21 mouse cellular contexts compared by ENCODE assay signal in the genomic region with DNA sequence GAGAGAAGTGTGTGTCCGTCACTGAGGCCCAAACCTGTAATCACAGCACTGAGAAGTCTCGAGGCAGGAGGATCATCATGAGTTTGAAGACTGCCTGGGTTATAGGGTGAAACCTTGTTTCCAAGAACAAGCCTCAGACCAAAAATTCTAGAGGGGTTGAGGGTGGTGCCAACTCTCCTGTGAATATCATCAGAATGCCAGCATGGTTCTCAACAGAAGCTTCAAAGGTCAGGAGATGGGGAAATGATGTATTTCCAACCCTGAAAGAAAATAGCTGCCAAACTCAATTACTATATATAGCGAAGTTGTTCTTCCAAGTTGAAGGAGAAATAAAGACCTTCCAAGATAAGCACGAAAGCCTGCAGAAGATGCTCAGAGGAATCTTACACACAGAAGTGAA. TPM values are rescaled to one million over a fixed set of nuclear protein-coding genes. Genes with fewer than 3 reads are reported as not detected.
DNase-seq lines count a peak whose midpoint lies in the region; ATAC-seq and TF ChIP-seq lines count a peak whose summit lies in the region.
"Had no signal": no experiment of that assay in that cellular context is flagged by ENCODE, and none has a peak within 500 bp of the region (broad histone marks: within the 10 kb centered on the region; RNA-seq: fewer than 3 reads in every experiment).

No protein-coding gene starts in this region.

- no peaks in the 10 kb centered on the region for H3K27me3 ChIP-seq in heart, adult 2 months (ENCODE audit: control insufficient read depth, insufficient read depth, low read length)
- H3K27me3 ChIP-seq: heart, embryonic 15.5 days; hindbrain, embryonic 15.5 days had no signal

- intact Hi-C loops in heart, adult 2 months (cut with DNase I): no loop called here
- intact Hi-C loops in heart, postnatal 14 days (cut with DNase I): no loop called here

- WGBS in heart, adult 2 months: 41% methylated on average over 4 of the region's 4 CpGs

- peaks cover 7% of the 10 kb centered on the region for H3K4me1 ChIP-seq in heart, adult 2 months (ENCODE audit: control insufficient read depth, insufficient read depth, low read length)
- H3K4me1 ChIP-seq: heart, embryonic 15.5 days had no signal

- no peak for TF ChIP-seq EP300 in heart, adult 2 months (IDR thresholded peaks at IDR 0.05; ENCODE audit: insufficient read depth, low read depth, low read length)

- peak; percentile 39 for DNase-seq in cerebellum, adult 8-10 months
- no peak for DNase-seq in cerebellum, adult 9-11 months
- DNase-seq in frontal cortex, postnatal 10 days (ENCODE audit: low spot score in 2 of 2): no peak
- no peak for DNase-seq in heart, adult 2 months
- DNase-seq in heart, postnatal 14 days: no peak
- no peak for DNase-seq in natural killer cell, adult 2 months (ENCODE audit: low spot score in 2 of 2)
- DNase-seq: adrenal gland, adult 8-10 months; adrenal gland, postnatal 25 days; gastrocnemius, postnatal 36 days; kidney, adult 2 months had no signal

- peak overlapping the region; percentile 40 for H3K27ac ChIP-seq in heart, adult 2 months
- H3K27ac ChIP-seq: forebrain, embryonic 10.5 days; heart, embryonic 15.5 days; hindbrain, embryonic 12.5 days; hindbrain, embryonic 15.5 days; kidney, postnatal 0 days had no signal

- no peaks in the 10 kb centered on the region for H3K79me2 ChIP-seq in heart, adult 2 months (replicated peaks; ENCODE audit: control insufficient read depth, insufficient read depth, low read length)

- no peak overlapping the region for H3K9ac ChIP-seq in heart, adult 2 months (ENCODE audit: low read depth, low read length)
- H3K9ac ChIP-seq: heart, embryonic 12.5 days; heart, embryonic 15.5 days; hindbrain, embryonic 12.5 days; hindbrain, embryonic 15.5 days had no signal

- H3K36me3 ChIP-seq in heart, adult 2 months (ENCODE audit: control insufficient read depth, insufficient read depth, low read length): peaks cover 5% of the 10 kb centered on the region
- H3K36me3 ChIP-seq: forebrain, embryonic 10.5 days; heart, embryonic 12.5 days; heart, embryonic 15.5 days; hindbrain, embryonic 12.5 days; hindbrain, embryonic 15.5 days had no signal

- TF ChIP-seq POLR2A in heart, adult 2 months (IDR thresholded peaks at IDR 0.05; ENCODE audit: insufficient read depth, low read depth, low read length): no peak

- TF ChIP-seq CTCF in heart, adult 2 months (IDR thresholded peaks at IDR 0.05): no peak

- no peak overlapping the region for H3K4me3 ChIP-seq in heart, adult 2 months
- H3K4me3 ChIP-seq: forebrain, embryonic 10.5 days; heart, embryonic 12.5 days; heart, embryonic 15.5 days; hindbrain, embryonic 12.5 days; hindbrain, embryonic 15.5 days had no signal

- ATAC-seq in frontal cortex, adult (ENCODE audit: low TSS enrichment): peak; percentile 9; the same call in 1 of the 2 replicates
- ATAC-seq: CD4-positive, CD25-positive, alpha-beta regulatory T cell, adult 4 months; forebrain, embryonic 14.5 days; intestine, postnatal 0 days had no signal

RNA-seq across cellular contexts. Expression of a gene that starts 42.9 kb away (rescaled TPM):
- total RNA-seq in heart, adult 2 months (2021): 10 to 100 TPM; 14.0 to 15.3 TPM
- polyA plus RNA-seq in heart, adult 2 months (2012; rRNA removed): 21.0 and 21.4 TPM in 2 replicates
- total RNA-seq in heart, postnatal 14 days (2021): 10 to 100 TPM in 1 of 2 experiments, 1 to 10 TPM in 1; 9.7 to 11.3 TPM
- total RNA-seq: MEL had no signal
- polyA plus RNA-seq: CD4-positive, CD25-positive, alpha-beta regulatory T cell, adult 4 months had no signal
